Mouse (Mus musculus) heart, postnatal 0 days (tissue): ENCODE data around the gene St3gal4.

Experiments used
- CTCF ChIP-seq: IDR thresholded peaks from 2 replicates; pipeline ENCODE4 v1.5.1; 2016; ENCODE audit warnings: antibody characterized with exemption, control low read depth, low read depth
- EP300 ChIP-seq: IDR thresholded peaks from 2 replicates; pipeline ENCODE4 v1.6.1; 2016; ENCODE audit warnings: antibody characterized with exemption, low read depth

- TF ChIP-seq CTCF (no peak), EP300 (no peak)
These were observed 11.7 kb downstream of the St3gal4 start for GRCm38 (mm10) chr9:35107396-35107795.
